Mouse (Mus musculus): ENCODE measurements at regions not wholly inside any gene's neighbourhood (a gene's known extent, or its start where the extent isn't known, plus 50 kb on each side); places are given as distances from the start of the nearest gene placed in this dataset.
"Not testable (repeated sequence)": the region's sequence is repeated elsewhere in the genome, so short reads cannot be mapped to it uniquely, and the experiment has no call there.

DNA sequence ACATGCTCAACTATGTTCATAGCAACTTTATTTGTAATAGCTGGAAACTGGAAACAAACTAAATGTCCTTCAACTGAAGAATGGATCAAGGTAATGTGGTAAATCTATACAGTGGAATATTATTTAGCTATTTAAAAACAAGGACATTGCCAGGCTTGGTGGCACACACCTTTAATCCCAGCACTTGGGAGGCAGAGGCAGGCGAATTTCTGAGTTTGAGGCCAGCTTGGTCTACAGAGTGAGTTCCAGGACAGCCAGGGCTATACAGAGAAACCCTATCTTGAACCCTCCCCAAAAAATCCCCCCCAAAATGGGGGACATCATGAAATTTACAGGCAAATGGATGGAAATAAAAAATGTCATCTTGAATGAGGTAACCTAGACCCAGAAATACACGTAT is 213.6 kb downstream of the Gm31371 start:
- TF ChIP-seq EP300 (IDR thresholded peaks at IDR 0.05; ENCODE audit: low read depth in 1 of 2, low read length in 2 of 2); NELFE (IDR thresholded peaks at IDR 0.05; ENCODE audit: low read depth, low read length); CHD2 (IDR thresholded peaks at IDR 0.05; ENCODE audit: low read length); USF1 (IDR thresholded peaks at IDR 0.05; ENCODE audit: low read depth, low read length); POLR2A (IDR thresholded peaks at IDR 0.05; ENCODE audit: control insufficient read depth in 1 of 2, insufficient read depth in 1 of 2, low read depth in 1 of 2, low read length in 2 of 2, poor library complexity in 1 of 2); CTCF (IDR thresholded peaks at IDR 0.05 in 2 of 3, conservative IDR thresholded peaks at IDR 0.05 in 1 of 3; ENCODE audit: control insufficient read depth in 1 of 3, insufficient read depth in 1 of 3, low read depth in 2 of 3, low read length in 3 of 3, poor library complexity in 1 of 3, severe bottlenecking in 1 of 3); ETS1 (IDR thresholded peaks at IDR 0.05; ENCODE audit: low read depth, low read length); TAL1 (IDR thresholded peaks at IDR 0.05; ENCODE audit: low read length); ELF1 (IDR thresholded peaks at IDR 0.05; ENCODE audit: low read depth, low read length); HCFC1 (IDR thresholded peaks at IDR 0.05; ENCODE audit: low read depth, low read length); GATA1 (IDR thresholded peaks at IDR 0.05; ENCODE audit: low read depth, low read length); TBP (IDR thresholded peaks at IDR 0.05; ENCODE audit: low read depth, low read length): not testable (repeated sequence)
